Mouse (Mus musculus): ENCODE results near the gene Fras1. TPM values are rescaled to one million over a fixed set of nuclear protein-coding genes. Genes with fewer than 3 reads are reported as not detected.

The Fras1 gene
- polyA plus RNA-seq, 1 experiment: 0.22 TPM

DNA sequence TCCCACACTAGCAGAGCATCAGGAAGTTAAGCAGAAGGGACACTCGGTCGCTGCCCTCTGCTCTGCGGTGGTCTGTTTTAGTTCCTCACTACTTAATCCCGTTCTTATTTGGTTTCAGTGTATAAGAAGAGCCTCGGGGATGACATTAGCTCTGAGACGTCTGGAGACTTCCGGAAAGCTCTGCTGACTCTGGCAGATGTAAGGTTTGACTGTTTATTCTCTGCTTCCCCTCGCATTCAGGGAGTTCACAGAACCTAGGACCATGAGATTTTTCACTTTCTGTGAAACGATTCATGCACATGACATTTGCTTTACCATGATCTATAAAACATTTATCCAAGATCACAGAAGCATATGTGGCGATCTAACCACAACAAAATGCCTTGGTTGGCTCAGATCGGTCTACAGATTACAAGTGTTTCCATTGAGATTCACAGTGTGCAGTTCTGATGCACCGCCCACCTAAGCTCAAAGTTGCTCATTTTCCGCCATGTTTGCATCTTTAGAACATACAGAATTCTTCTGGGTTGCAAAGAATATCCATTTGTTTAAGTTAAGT is 451.1 kb downstream of the Fras1 start:
- no peaks in the 10 kb centered on the region for H3K27me3 ChIP-seq (ENCODE audit: control insufficient read depth, insufficient read depth, low read length)
- H3K36me3 ChIP-seq (ENCODE audit: control insufficient read depth, insufficient read depth, low read length): no peaks in the 10 kb centered on the region
- no peak overlapping the region for H3K27ac ChIP-seq (ENCODE audit: control insufficient read depth, insufficient read depth, low read depth, low read length)
- no peak overlapping the region for H3K4me3 ChIP-seq (ENCODE audit: control insufficient read depth, low read depth, low read length)
- H3K4me1 ChIP-seq (ENCODE audit: control insufficient read depth, insufficient read depth, low read length): no peaks in the 10 kb centered on the region
- TF ChIP-seq POLR2A (IDR thresholded peaks at IDR 0.05; ENCODE audit: control insufficient read depth, low read depth, low read length): no peak
- TF ChIP-seq CTCF (IDR thresholded peaks at IDR 0.05; ENCODE audit: control insufficient read depth, insufficient read depth, insufficient replicate concordance, low read depth, low read length): no peak

- no peak overlapping the region for H3K27ac ChIP-seq (ENCODE audit: control insufficient read depth, insufficient read depth, low read depth, low read length)
- no peaks in the 10 kb centered on the region for H3K4me1 ChIP-seq (ENCODE audit: control insufficient read depth, insufficient read depth, low read length)
- H3K36me3 ChIP-seq (ENCODE audit: control insufficient read depth, insufficient read depth, low read length): no peaks in the 10 kb centered on the region
- no peaks in the 10 kb centered on the region for H3K27me3 ChIP-seq (ENCODE audit: control insufficient read depth, insufficient read depth, low read length)
- H3K4me3 ChIP-seq (ENCODE audit: control insufficient read depth, low read depth, low read length): no peak overlapping the region
- TF ChIP-seq POLR2A (IDR thresholded peaks at IDR 0.05; ENCODE audit: control insufficient read depth, low read depth, low read length) (no peak), CTCF (IDR thresholded peaks at IDR 0.05; ENCODE audit: control insufficient read depth, insufficient read depth, insufficient replicate concordance, low read depth, low read length) (no peak)
Observed at GRCm38 (mm10) chr5:96827176-96827575, 453.4 kb downstream of the Fras1 start.

Other genes starting within 250 kb of the Fras1 start
- gene Cnot6l, start 209.8 kb upstream of the Fras1 start, polyA plus RNA-seq (2012; rRNA removed): 3.5 and 4.7 TPM in 2 replicates
- 8.3 and 9.0 TPM in 2 replicates for gene Mrpl1, start 164.5 kb upstream of the Fras1 start, polyA plus RNA-seq (2012; rRNA removed)

Data from testis, adult 2 months (tissue).